Mouse (Mus musculus): Measurements from ENCODE around the gene Ptprm. TPM values are rescaled to one million over a fixed set of nuclear protein-coding genes. Genes with fewer than 3 reads are reported as not detected.

The Ptprm gene
- polyA plus RNA-seq, 1 experiment from 2014 or later: 8.0 TPM

DNA sequence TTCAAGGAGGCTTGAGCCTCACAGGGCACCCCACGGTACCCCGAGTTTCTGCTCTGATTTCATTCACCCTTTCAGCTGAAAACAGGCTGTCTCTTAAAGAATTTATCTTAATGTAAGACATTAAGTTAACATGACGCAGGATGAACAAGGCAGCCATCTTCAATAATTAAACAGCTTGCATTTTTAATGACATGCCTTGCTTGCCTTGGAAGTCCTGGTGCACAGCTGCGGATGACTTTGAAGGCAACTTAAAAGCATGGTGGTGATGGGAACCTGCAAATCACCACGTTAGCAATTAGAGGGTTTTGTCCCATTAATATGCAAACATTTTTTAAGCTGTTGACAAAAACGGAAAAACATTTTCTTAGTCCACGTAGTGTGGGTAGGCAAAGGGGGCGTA lies 607.8 kb downstream of the Ptprm start:
- Histone ChIP-seq H3K4me2 (ENCODE audit: low read length) (no peak overlapping the region), H3K4me1 (ENCODE audit: control insufficient read depth, insufficient read depth, low read length) (no peaks in the 10 kb centered on the region), H3K27me3 (replicated peaks; ENCODE audit: control insufficient read depth, insufficient read depth, low read length) (no peaks in the 10 kb centered on the region), H3K27ac (ENCODE audit: low read depth, low read length) (no peak overlapping the region), H3K9me3 (replicated peaks; ENCODE audit: control insufficient read depth, low read length) (no peaks in the 10 kb centered on the region), H3K9ac (ENCODE audit: low read length) (no peak overlapping the region), H3K4me3 (ENCODE audit: low read depth, low read length) (no peak overlapping the region), H3K36me3 (ENCODE audit: control insufficient read depth, insufficient read depth, low read length) (no peaks in the 10 kb centered on the region)
- no peak for ATAC-seq
- 81% methylated on average over 8 of the region's 8 CpGs for WGBS
- DNase-seq (ENCODE audit: low spot score): no peak

DNA sequence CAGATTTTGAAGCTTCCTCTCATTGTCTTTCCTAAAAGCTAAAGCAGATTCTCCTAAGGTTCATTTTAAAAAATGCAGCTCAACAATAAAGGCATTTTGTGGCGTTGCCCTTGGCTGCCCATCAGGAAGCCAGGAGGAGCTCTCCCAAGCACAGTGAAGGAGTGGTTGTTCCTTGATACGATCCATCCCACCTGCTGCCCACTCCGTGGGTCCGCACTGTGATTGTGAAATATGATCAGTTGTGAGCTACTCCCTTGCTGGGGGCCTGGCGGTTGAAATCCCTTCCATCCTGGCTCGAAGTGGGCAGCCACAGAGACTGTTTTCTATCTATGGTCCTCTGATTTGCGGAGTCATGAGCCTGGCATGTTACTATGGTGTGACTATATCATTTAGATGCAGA lies 610.9 kb downstream of the Ptprm start:
- H3K9ac ChIP-seq (ENCODE audit: low read length): no peak overlapping the region
- H3K36me3 ChIP-seq (ENCODE audit: control insufficient read depth, insufficient read depth, low read length): no peaks in the 10 kb centered on the region
- no peaks in the 10 kb centered on the region for H3K27me3 ChIP-seq (replicated peaks; ENCODE audit: control insufficient read depth, insufficient read depth, low read length)
- no peak overlapping the region for H3K4me3 ChIP-seq (ENCODE audit: low read depth, low read length)
- H3K4me1 ChIP-seq (ENCODE audit: control insufficient read depth, insufficient read depth, low read length): no peaks in the 10 kb centered on the region
- H3K27ac ChIP-seq (ENCODE audit: low read depth, low read length): no peak overlapping the region
- DNase-seq (ENCODE audit: low spot score) (no peak), ATAC-seq (no peak)
- H3K9me3 ChIP-seq (replicated peaks; ENCODE audit: control insufficient read depth, low read length): no peaks in the 10 kb centered on the region
- WGBS: 80% methylated on average over 7 of the region's 7 CpGs
- H3K4me2 ChIP-seq (ENCODE audit: low read length): no peak overlapping the region

DNA sequence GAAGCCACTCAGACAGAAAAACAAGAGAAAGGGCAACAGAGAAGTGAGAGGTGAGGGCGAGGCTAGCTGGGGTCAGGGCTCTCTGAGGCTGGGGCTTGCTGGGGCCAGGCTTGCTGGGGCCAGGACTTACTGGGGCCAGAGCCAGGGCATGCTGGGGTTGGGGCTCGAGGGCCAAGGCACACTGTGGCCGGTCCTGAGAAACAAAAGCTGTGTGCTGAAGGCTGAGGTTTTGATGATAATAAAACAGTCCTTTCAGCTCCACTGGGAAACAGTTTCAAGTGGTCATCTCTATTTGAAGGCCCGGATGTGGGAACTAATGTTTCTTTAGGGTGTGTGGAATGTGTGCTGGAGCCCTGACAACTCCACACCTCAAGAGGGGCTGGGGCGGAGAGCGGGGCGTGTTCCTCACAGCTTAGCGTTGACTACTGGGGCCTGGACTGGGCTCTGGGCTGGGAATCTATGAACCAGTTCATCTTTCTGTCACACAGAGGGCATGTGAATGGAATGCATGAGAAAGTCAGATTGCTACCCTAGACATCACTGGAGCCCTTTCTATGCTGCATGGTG lies 615.4 kb downstream of the Ptprm start:
- no peak overlapping the region for H3K4me2 ChIP-seq (ENCODE audit: low read length)
- no peak overlapping the region for H3K27ac ChIP-seq (ENCODE audit: low read depth, low read length)
- ATAC-seq (no peak), DNase-seq (ENCODE audit: low spot score) (no peak)
- H3K4me1 ChIP-seq (ENCODE audit: control insufficient read depth, insufficient read depth, low read length): no peaks in the 10 kb centered on the region
- H3K4me3 ChIP-seq (ENCODE audit: low read depth, low read length): no peak overlapping the region
- no peaks in the 10 kb centered on the region for H3K27me3 ChIP-seq (replicated peaks; ENCODE audit: control insufficient read depth, insufficient read depth, low read length)
- no peaks in the 10 kb centered on the region for H3K36me3 ChIP-seq (ENCODE audit: control insufficient read depth, insufficient read depth, low read length)
- H3K9me3 ChIP-seq (replicated peaks; ENCODE audit: control insufficient read depth, low read length): no peaks in the 10 kb centered on the region
- no peak overlapping the region for H3K9ac ChIP-seq (ENCODE audit: low read length)
- WGBS: 71% methylated on average over 8 of the region's 8 CpGs

DNA sequence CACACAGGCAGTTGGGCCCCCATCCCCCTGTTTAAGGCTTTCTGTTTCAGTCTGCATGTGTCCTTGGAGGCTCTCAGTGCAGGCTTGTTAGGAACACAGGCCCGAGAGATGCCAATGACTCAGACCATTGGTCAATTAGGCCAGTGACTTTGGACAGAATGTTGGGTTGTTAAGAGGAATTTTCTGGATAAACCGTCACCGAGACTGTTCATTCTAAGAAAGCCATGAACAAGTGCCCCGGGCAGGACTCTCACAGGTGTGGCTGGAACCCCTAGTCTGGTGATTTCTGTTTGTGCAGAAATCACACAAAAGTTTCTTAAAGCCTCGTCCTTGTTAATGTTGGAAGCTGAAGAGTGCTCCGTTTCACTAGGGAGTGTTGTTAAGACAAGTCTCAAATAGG lies 615.9 kb downstream of the Ptprm start:
- H3K27me3 ChIP-seq (replicated peaks; ENCODE audit: control insufficient read depth, insufficient read depth, low read length): no peaks in the 10 kb centered on the region
- no peaks in the 10 kb centered on the region for H3K4me1 ChIP-seq (ENCODE audit: control insufficient read depth, insufficient read depth, low read length)
- H3K27ac ChIP-seq (ENCODE audit: low read depth, low read length): no peak overlapping the region
- DNase-seq (ENCODE audit: low spot score) (no peak), ATAC-seq (no peak)
- no peak overlapping the region for H3K4me2 ChIP-seq (ENCODE audit: low read length)
- no peaks in the 10 kb centered on the region for H3K36me3 ChIP-seq (ENCODE audit: control insufficient read depth, insufficient read depth, low read length)
- H3K9me3 ChIP-seq (replicated peaks; ENCODE audit: control insufficient read depth, low read length): no peaks in the 10 kb centered on the region
- H3K4me3 ChIP-seq (ENCODE audit: low read depth, low read length): no peak overlapping the region
- WGBS: 81% methylated on average over 6 of the region's 6 CpGs
- no peak overlapping the region for H3K9ac ChIP-seq (ENCODE audit: low read length)

DNA sequence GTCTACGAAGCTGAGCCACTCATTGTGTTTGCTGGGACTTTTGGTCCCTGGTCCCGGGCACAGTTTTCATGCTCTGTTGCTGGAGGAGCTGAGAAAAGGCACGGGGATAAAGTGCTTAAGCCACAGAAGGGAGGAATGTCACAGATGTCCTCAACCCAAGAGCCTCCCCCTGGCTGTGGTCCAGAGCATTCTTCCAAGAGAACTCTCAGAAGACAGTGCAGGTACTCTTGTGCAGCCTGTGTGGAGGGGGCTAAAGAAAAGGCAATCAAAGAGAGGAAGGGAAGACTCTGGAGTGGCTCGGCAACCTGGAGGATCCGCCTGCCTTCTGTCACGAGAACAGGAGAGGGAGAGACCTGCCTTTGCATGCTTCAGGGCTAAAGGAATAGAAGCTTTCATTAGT lies 617.8 kb downstream of the Ptprm start:
- no peaks in the 10 kb centered on the region for H3K36me3 ChIP-seq (ENCODE audit: control insufficient read depth, insufficient read depth, low read length)
- WGBS: 57% methylated on average over 6 of the region's 6 CpGs
- no peaks in the 10 kb centered on the region for H3K27me3 ChIP-seq (replicated peaks; ENCODE audit: control insufficient read depth, insufficient read depth, low read length)
- ATAC-seq (no peak), DNase-seq (ENCODE audit: low spot score) (no peak)
- no peaks in the 10 kb centered on the region for H3K4me1 ChIP-seq (ENCODE audit: control insufficient read depth, insufficient read depth, low read length)
- H3K4me3 ChIP-seq (ENCODE audit: low read depth, low read length): no peak overlapping the region
- no peak overlapping the region for H3K9ac ChIP-seq (ENCODE audit: low read length)
- H3K9me3 ChIP-seq (replicated peaks; ENCODE audit: control insufficient read depth, low read length): no peaks in the 10 kb centered on the region
- H3K4me2 ChIP-seq (ENCODE audit: low read length): no peak overlapping the region
- H3K27ac ChIP-seq (ENCODE audit: low read depth, low read length): no peak overlapping the region

DNA sequence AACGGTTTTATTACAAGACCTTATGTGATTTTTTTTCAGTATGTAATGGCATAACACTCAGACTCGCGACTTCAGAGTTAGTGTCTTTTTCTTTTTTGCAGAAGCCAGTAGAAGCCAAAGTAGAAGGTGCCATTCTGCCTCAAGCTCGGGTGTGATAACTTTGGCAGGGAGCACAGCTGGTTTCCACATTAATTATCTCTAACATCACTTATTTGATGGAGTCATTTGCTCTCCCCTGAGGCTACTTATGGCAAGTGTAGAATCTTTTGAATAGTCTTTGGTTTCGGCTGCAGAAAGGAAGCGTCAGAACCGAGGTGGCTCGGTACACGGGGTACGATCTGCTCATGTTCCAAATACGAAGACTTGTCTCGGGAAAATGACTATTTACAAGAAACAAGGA lies 620.7 kb downstream of the Ptprm start:
- no peak for ATAC-seq
- WGBS: 66% methylated on average over 12 of the region's 12 CpGs

DNA sequence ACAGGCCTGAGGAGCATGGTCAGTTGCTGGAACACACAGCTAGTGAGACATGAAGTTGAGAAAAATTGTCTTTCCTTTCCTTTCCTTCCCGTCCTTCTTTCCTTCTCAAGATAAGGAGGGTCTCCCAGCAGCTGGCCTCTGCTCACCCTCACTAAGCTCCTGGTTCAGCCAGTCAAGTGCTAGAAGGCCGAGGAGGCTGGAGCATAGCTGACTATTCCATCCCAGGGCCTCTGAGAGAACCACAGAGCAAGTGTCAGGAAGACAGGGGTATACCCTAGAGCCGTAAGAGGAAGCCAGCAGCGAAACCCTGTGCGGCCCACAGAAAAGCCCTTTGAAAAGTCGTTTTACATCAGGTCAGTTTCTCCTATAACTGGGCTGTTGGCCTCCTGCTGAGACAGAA lies 624.3 kb downstream of the Ptprm start:
- DNase-seq (ENCODE audit: low spot score) (no peak), ATAC-seq (no peak)
- Histone ChIP-seq H3K4me1 (ENCODE audit: control insufficient read depth, insufficient read depth, low read length) (no peaks in the 10 kb centered on the region), H3K9me3 (replicated peaks; ENCODE audit: control insufficient read depth, low read length) (no peaks in the 10 kb centered on the region), H3K4me2 (ENCODE audit: low read length) (no peak overlapping the region), H3K9ac (ENCODE audit: low read length) (no peak overlapping the region), H3K36me3 (ENCODE audit: control insufficient read depth, insufficient read depth, low read length) (no peaks in the 10 kb centered on the region), H3K27ac (ENCODE audit: low read depth, low read length) (no peak overlapping the region), H3K27me3 (replicated peaks; ENCODE audit: control insufficient read depth, insufficient read depth, low read length) (no peaks in the 10 kb centered on the region), H3K4me3 (ENCODE audit: low read depth, low read length) (no peak overlapping the region)
- 67% methylated on average over 6 of the region's 6 CpGs for WGBS

More for the DNA sequence above, 620.7 kb downstream of the Ptprm start:
- H3K9me3 ChIP-seq (replicated peaks; ENCODE audit: control insufficient read depth, low read length): no peaks in the 10 kb centered on the region
- DNase-seq (ENCODE audit: low spot score): peak; percentile 20
- H3K27ac ChIP-seq (ENCODE audit: low read depth, low read length): no peak overlapping the region
- H3K9ac ChIP-seq (ENCODE audit: low read length): no peak overlapping the region
- no peaks in the 10 kb centered on the region for H3K27me3 ChIP-seq (replicated peaks; ENCODE audit: control insufficient read depth, insufficient read depth, low read length)
- no peaks in the 10 kb centered on the region for H3K36me3 ChIP-seq (ENCODE audit: control insufficient read depth, insufficient read depth, low read length)
- no peak overlapping the region for H3K4me2 ChIP-seq (ENCODE audit: low read length)
- H3K4me3 ChIP-seq (ENCODE audit: low read depth, low read length): no peak overlapping the region
- H3K4me1 ChIP-seq (ENCODE audit: control insufficient read depth, insufficient read depth, low read length): no peaks in the 10 kb centered on the region

DNA sequence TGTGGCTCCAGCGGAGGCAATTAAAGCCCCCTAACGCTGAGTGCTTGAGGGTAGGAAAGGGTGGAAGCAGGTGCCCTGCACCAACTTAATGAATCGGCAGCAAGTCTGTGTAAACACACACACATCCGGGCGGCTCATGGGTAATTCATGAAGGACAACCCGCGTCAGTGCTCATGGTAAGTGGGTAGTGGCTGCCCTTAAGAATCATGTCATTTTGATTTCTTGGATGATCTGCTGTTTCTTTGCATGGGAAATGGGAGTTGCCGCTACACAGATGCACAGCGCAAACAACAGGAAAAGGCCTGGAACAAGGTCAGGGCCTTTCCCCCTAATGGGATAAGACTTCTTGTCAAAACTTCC lies 633.3 kb downstream of the Ptprm start:
- WGBS: 48% methylated on average over 9 of the region's 9 CpGs
- Histone ChIP-seq H3K4me3 (ENCODE audit: low read depth, low read length) (no peak overlapping the region), H3K4me1 (ENCODE audit: control insufficient read depth, insufficient read depth, low read length) (no peaks in the 10 kb centered on the region; the same call in 1 of the 2 replicates), H3K9me3 (replicated peaks; ENCODE audit: control insufficient read depth, low read length) (no peaks in the 10 kb centered on the region), H3K9ac (ENCODE audit: low read length) (no peak overlapping the region), H3K36me3 (ENCODE audit: control insufficient read depth, insufficient read depth, low read length) (no peaks in the 10 kb centered on the region), H3K27ac (ENCODE audit: low read depth, low read length) (no peak overlapping the region), H3K4me2 (ENCODE audit: low read length) (no peak overlapping the region), H3K27me3 (replicated peaks; ENCODE audit: control insufficient read depth, insufficient read depth, low read length) (no peaks in the 10 kb centered on the region)
- DNase-seq (ENCODE audit: low spot score) (peak; percentile 36), ATAC-seq (peak; percentile 57; the same call in 1 of the 2 replicates)

DNA sequence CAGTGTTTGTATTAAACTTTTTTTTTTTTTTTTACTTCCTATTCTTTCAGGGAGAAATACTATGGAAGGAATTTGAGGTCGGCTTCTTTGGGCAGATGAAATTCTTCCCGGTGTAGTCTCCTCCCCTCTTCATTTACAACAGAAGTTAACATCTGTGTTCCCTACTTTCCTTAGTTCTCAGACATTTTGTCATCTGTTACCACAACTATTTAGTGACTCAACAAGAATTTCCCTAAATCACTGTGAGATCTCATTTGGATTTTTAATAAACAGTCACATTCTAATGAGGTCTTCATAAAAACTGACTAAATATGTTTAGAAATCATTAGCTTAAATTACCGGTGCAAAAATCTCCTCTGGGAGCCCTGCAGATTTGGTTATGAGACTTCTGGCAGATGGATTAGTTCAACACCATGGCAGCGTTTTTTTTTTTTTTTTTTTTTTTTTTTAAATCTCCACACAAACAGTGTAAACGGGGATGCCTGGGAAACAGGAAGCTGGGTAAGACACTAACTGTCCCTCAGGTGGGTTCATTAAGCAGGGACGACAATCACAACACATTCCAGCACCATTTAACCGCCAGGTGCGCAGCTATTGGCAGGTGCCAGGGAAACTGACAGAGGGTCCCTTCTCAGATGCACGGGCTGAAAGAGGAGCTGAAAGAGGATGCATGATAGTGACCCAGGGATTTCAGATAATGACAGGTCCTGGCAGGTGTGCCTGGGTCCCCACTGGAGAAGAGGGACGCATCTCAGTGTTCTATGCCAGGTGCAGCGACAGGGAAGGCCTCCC lies 633.9 kb downstream of the Ptprm start:
- Histone ChIP-seq H3K27ac (ENCODE audit: low read depth, low read length) (no peak overlapping the region), H3K36me3 (ENCODE audit: control insufficient read depth, insufficient read depth, low read length) (no peaks in the 10 kb centered on the region), H3K4me3 (ENCODE audit: low read depth, low read length) (no peak overlapping the region), H3K4me2 (ENCODE audit: low read length) (no peak overlapping the region), H3K27me3 (replicated peaks; ENCODE audit: control insufficient read depth, insufficient read depth, low read length) (no peaks in the 10 kb centered on the region), H3K4me1 (ENCODE audit: control insufficient read depth, insufficient read depth, low read length) (no peaks in the 10 kb centered on the region; the same call in 1 of the 2 replicates), H3K9me3 (replicated peaks; ENCODE audit: control insufficient read depth, low read length) (no peaks in the 10 kb centered on the region), H3K9ac (ENCODE audit: low read length) (no peak overlapping the region)
- WGBS: 47% methylated on average over 11 of the region's 11 CpGs
- DNase-seq (ENCODE audit: low spot score) (no peak), ATAC-seq (peak; percentile 32; the same call in 1 of the 2 replicates)

All from forebrain, embryonic 14.5 days (tissue).